Mouse (Mus musculus) urinary bladder, postnatal 36 days (tissue): Measurements from ENCODE around the gene Ces1b.

ENCODE experiments used
- DNase-seq, 2 experiments: peaks; one replicate each; pipeline ENCODE4 v3.0.0; 2022; ENCODE audit warnings: low spot score in 2 of 2, mixed read lengths in 1 of 2

Gene Ces1b

GRCm38 (mm10) chr8:93079887-93080286 lies at the start of gene Ces1b:
Gene Ces1b (minus strand): TSS chr8:93080017.
- DNase-seq = no peak

GRCm38 (mm10) chr8:93126476-93126875 lies 46.7 kb upstream of the Ces1b start:
- DNase-seq = no peak

GRCm38 (mm10) chr8:93122005-93122404 lies 42.2 kb upstream of the Ces1b start:
- no peak for DNase-seq

- peak in 1 of 2 experiments; percentile 8 for DNase-seq
These were observed 15.6 kb upstream of the Ces1b start for GRCm38 (mm10) chr8:93095376-93095775.

- no peak for DNase-seq
These were observed 11.5 kb upstream of the Ces1b start for GRCm38 (mm10) chr8:93091324-93091723.

GRCm38 (mm10) chr8:93088686-93089122 lies 8.9 kb upstream of the Ces1b start:
- DNase-seq = no peak

GRCm38 (mm10) chr8:93088193-93088592 lies 8.4 kb upstream of the Ces1b start:
- DNase-seq = no peak

- DNase-seq = no peak
These were observed 4.6 kb downstream of the Ces1b start for GRCm38 (mm10) chr8:93075251-93075650.

GRCm38 (mm10) chr8:93063416-93064117 lies 16.2 kb downstream of the Ces1b start:
- DNase-seq = no peak

- DNase-seq = peak; percentile 44 to 53
These were observed 20.6 kb downstream of the Ces1b start for GRCm38 (mm10) chr8:93059185-93059584.

- DNase-seq = no peak
These were observed 24.6 kb downstream of the Ces1b start for GRCm38 (mm10) chr8:93055238-93055637.

- no peak for DNase-seq
These were observed 31.1 kb downstream of the Ces1b start for GRCm38 (mm10) chr8:93048510-93049416.

- no peak for DNase-seq
These were observed 31.7 kb downstream of the Ces1b start, which contains the start of gene Ces1a for GRCm38 (mm10) chr8:93048092-93048491. Gene Ces1a (minus strand): TSS chr8:93048192.

- DNase-seq = no peak
These were observed 36.7 kb downstream of the Ces1b start for GRCm38 (mm10) chr8:93043083-93043482.

- DNase-seq = no peak
These were observed 38.8 kb downstream of the Ces1b start for GRCm38 (mm10) chr8:93040776-93041567.

- no peak for DNase-seq
These were observed 39.6 kb downstream of the Ces1b start for GRCm38 (mm10) chr8:93040256-93040655.

- no peak for DNase-seq
These were observed 41.0 kb downstream of the Ces1b start for GRCm38 (mm10) chr8:93038831-93039230.

- no peak for DNase-seq
These were observed 49.2 kb downstream of the Ces1b start for GRCm38 (mm10) chr8:93030664-93031063.

GRCm38 (mm10) chr8:93021738-93022137 lies 58.1 kb downstream of the Ces1b start:
- DNase-seq = no peak

- DNase-seq = no peak
These were observed 65.5 kb downstream of the Ces1b start for GRCm38 (mm10) chr8:93014300-93014699.

GRCm38 (mm10) chr8:93012226-93012625 lies 67.6 kb downstream of the Ces1b start:
- DNase-seq = no peak

- peak; percentile 70 to 76 for DNase-seq
These were observed 68.4 kb downstream of the Ces1b start for GRCm38 (mm10) chr8:93011439-93011838.
